Mouse (Mus musculus): Measurements from ENCODE around the gene Fam183b. TPM values are rescaled to one million over a fixed set of nuclear protein-coding genes. Genes with fewer than 3 reads are reported as not detected.
"Not testable (repeated sequence)": the region's sequence is repeated elsewhere in the genome, so short reads cannot be mapped to it uniquely, and the experiment has no call there.

Fam183b gene
- total RNA-seq (2021): 1 to 10 TPM; 2.5 to 3.3 TPM
- long read RNA-seq, experiment 1, partial matches to known transcripts: 1 of 2 reads
- long read RNA-seq, experiment 1, other reads (novel, unspliced or antisense): 0 of 2 reads
- long read RNA-seq, experiment 2, partial matches to known transcripts: 0 of 1 reads
- long read RNA-seq, experiment 2, other reads (novel, unspliced or antisense): 0 of 1 reads

DNA sequence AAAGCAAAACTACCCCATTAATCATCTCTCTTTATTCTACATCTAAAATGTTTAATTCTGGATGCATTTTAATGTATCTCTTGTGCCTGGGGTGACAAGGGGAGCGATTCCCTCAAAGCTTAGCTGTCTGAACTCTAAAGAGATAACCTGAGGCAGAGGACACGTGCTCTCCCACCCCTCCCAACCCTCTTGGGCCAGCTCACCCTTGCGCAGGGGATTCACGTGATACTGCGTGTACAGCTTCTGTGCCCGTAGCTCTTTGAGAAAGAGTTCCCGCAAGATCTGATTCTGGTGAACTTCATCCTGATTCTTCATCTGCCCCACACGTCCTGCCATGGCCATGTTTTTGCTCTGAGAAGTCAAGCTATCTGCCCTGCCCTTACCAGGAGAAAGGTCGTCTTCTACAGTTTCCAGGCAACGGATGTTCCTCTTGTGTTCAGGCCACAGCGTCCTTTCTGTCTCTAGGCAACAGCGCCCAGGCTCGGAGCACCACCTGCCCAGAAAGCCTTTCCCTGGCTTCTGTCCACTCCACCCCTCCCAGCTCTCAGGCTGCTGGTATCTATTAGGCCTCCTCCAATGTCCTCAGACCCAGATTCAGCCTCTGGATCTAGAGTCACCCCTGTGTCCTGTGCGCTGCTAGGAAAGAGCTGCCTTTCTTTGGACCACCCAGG is at the start of gene Fam183b:
Fam183b (minus strand) TSS at position 403 of the 671 bp plus-strand sequence.
- peak; percentile 16 for DNase-seq

DNA sequence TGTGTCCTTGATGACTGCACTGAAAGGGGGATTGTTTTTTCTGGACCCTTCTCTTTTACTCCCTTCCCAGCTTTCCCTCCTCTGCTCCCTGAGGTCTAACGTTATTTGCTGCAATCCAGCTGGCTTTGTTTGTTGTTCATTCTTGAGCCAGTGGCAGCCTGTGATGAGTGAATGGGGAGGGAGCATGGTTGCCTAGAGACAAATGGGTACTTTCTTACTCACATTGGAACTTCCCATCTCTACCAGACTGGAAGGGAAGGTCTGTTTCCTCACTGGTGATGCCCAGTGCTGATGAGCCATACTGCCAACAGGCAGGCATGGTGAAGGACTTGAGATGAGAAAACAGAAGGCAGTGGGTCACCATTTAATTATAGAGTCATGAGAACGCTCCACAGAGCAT is 48.0 kb upstream of the Fam183b start:
- no peak for DNase-seq

DNA sequence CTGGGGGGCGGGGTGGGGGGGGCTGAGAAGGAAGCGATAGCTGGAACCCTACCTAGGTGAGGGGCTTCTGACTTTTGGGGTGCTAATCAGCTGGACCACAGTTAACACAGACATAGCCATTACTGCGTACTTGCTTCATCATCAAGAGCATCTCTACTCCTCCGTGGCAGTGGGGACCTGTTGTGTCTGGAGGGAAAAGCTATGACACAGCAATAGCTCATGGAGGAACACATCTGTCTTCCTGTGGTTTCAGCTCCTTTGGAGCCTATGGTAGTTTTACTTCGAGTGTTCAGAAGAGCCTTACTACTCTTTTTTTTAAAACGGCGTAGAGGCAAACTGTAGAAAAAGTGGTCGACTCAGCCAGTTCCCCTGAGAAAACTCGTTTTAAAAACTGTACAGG is 45.9 kb upstream of the Fam183b start:
- DNase-seq: no peak

DNA sequence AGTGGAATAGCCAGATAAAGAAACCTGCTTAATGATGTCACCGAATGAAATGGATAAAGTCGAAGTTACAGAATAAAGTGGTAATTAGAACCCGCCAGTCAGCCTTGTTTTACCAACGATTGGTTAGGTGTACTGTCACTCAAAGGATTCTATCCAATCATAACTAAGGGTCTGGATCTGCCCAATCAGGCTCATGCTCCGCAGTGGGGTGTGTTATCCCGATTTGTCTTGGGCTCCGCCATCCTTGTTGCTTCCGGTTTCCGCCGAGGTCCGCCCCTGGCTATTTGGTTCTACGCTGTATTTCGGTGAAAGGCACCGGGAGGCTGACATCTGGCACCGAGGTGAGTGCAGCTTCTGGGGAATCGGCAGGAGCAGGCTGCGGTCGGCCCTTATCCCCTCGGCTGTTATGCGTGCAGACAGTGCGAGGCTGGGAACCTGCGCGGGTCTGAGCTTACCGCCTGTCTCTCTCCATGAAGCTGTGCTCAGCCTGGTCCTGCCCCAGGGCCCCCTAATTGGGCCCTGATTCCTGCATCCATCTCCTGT is 45.2 kb upstream of the Fam183b start, which contains the start of gene Gm12258:
Gm12258 (plus strand) TSS at position 240 of the 543 bp plus-strand sequence.
- DNase-seq: peak; percentile 88

DNA sequence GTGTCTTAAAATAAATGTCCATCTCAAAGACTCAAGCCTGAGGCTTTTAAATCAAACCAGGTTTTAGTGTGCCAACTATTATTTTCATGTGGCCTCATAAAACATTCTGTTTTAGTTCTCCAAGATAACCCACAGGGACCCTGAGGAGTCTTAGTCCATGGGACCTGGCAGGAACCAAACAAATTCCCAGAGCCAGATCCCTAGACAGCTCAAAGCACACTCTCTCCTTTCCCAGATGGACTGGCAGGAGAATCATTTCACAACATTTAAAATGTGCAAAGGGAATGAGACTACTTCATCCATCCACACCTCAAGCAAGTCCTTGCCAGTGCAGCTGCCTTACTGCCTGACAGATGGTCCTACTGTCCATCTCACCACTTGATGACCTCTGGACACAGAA is 37.2 kb upstream of the Fam183b start, which contains the start of gene Olfr311:
Olfr311 (plus strand) TSS at position 301 of the 400 bp plus-strand sequence.
- not testable (repeated sequence) for DNase-seq

DNA sequence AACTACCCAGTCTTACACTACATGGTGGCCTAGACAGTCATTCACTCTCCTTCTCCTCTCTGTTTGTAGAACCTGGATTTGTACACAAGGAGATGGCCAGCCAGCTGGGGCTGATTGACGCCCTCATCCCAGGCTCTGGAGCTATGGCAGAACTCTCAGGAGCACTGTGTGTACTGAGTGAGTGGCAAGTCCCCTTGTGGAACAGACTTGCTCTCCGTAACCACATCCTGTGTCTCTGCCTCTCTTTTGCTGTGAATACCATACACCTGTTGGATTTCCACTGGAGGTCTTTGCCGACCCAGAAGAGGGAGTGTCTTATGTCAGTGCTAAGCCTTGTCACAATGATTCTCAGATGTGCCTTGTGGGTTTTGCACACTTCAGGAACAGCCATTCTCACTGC is 30.8 kb upstream of the Fam183b start:
- DNase-seq: not testable (repeated sequence)

DNA sequence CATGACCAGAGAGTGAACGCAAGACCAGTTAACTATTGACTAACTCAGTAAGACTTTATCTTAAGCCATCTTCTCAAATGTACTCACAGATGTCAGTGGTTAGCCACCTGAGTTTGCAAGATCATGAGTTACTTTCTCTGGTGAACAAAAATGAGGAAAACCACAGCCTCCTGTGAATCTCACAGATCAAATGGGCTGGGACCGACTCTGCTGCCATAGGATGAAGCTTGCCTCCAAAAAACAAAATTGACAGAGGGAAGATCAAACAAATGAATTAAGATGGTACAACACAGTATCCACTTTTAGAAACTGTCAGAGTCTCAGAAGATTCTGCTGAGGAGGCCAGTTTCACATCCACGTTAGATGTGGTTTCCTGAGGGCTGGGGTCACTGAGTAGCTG is 28.0 kb upstream of the Fam183b start:
- DNase-seq: no peak

DNA sequence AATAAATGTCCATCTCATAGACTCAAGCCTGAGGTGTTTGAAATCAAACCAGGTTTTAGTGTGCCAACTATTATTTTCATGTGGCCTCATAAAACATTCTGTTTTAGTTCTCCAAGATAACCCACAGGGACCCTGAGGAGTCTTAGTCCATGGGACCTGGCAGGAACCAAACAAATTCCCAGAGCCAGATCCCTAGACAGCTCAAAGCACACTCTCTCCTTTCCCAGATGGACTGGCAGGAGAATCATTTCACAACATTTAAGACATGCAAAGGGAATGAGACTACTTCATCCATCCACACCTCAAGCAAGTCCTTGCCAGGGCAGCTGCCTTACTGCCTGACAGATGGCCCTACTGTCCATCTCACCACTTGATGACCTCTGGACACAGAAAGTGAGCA is 27.2 kb upstream of the Fam183b start, which contains the start of gene Olfr312:
Olfr312 (plus strand) TSS at position 301 of the 400 bp plus-strand sequence.
- not testable (repeated sequence) for DNase-seq

DNA sequence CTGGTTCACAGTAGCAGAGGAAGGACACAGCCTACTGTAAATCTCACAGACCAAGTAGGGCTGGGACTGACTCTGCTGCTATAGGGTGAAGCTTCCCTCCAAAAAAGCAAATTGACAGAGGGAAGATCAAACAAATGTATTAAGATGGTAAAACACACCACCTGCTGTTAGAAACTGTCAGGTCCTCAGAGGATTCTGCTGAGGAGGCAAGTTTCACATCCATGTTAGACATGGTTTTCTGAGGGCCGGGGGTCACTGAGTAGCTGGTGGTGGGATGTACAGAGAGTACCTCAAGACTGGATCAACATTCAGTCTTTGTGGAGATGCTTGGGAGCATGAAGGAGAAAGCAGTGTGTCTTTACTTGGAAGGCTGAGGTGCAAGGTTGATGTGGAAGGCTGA is 13.9 kb upstream of the Fam183b start:
- no peak for DNase-seq

DNA sequence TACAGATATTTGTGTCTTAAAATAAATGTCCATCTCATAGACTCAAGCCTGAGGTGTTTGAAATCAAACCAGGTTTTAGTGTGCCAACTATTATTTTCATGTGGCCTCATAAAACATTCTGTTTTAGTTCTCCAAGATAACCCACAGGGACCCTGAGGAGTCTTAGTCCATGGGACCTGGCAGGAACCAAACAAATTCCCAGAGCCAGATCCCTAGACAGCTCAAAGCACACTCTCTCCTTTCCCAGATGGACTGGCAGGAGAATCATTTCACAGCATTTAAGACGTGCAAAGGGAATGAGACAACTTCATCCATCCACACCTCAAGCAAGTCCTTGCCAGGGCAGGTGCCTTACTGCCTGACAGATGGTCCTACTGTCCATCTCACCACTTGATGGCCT is 12.9 kb upstream of the Fam183b start, which contains the start of gene Olfr313:
Olfr313 (plus strand) TSS at position 301 of the 400 bp plus-strand sequence.
- not testable (repeated sequence) for DNase-seq

DNA sequence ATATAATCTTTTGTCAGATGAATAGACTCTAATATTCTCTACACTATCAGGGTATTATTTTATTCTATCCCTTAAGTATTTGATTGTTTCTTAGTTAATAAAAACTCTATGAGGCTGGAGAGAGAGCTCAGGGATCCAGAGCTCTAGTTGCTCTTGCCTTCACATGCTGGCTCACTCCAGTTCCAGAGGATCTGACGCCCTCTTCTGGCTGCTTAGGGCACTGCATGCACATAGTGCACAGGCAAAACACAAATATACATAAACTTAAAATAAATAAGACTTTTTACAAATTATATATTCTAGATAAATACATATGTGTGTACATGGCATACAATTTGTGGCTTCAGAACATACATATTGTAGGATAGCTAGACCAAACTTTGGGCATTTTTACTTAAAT is 10.2 kb upstream of the Fam183b start:
- DNase-seq: no peak

DNA sequence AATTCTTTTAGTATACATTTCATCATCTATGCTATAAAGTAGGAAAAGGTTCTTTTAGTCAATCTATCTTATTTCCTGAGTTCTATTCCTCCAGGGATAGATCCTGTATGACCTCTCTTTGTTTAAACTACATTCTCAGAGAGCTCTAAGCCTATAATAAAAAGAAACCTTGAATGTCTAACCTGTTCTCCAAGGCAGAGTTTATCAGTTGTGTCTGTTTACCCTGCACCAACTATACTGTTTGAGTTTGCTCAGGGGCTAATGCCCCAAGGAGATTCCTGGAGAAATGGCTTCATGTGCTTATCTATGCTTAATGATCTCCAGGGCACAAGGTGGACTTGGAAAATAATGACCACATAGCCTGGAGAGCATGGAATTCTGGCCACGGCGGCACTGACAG is 2.6 kb upstream of the Fam183b start:
- no peak for DNase-seq

DNA sequence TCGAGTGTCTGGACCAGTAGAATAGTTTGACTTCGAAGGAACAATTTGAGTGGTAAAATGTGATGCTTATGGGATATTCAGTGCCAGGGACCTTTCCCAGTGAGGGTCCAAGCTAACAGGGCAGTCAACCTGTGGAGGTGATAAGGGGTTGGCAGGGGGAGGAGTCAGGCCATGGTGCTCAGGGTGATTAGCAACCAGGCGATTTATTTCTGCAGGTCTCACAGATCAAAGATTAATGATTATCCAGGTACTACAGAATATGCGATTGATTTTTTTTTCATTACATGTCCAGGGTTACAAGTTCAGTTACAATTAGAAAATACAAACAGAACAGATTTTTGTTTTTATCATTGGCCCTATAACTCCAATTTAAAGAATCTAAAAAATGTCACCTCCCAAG is 2.1 kb upstream of the Fam183b start:
- DNase-seq: no peak

DNA sequence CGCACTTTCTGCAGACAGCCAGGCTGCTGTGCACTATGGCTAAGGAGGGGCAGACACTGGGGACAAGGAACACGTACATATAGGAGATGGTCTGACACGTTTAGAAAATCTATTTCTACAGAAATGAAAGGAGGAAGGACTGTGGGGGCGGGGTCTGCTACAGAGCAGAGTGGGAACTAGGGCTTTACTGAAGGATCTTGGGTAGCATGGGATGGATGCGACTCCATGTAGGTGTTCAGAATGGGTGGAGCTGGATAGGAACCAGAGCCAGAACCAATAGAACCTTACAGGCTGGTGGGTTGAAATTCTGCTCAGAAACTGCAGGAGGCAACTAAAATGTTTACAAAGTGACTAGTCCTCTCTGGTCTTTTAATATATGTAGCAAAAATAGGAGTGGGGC is 2.0 kb downstream of the Fam183b start:
- no peak for DNase-seq

DNA sequence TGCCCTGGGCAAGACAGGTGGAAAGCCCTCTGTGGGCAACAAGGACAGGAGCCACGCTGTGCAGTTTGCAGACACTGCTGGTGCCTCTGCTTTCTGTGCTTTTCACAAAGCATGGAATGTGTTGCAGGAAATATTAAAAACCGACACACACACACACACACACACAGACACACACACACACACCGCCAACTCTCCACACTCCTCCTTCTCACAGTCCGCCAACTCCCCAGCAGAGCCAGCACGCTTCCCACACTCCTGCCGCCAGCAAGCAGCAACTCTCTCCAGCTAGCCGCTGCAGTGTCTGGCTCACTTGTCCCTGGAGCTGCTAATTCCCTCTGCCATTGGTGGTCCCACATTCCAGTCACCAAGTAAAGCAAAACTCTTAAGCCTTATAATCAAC is 4.9 kb downstream of the Fam183b start:
- no peak for DNase-seq

DNA sequence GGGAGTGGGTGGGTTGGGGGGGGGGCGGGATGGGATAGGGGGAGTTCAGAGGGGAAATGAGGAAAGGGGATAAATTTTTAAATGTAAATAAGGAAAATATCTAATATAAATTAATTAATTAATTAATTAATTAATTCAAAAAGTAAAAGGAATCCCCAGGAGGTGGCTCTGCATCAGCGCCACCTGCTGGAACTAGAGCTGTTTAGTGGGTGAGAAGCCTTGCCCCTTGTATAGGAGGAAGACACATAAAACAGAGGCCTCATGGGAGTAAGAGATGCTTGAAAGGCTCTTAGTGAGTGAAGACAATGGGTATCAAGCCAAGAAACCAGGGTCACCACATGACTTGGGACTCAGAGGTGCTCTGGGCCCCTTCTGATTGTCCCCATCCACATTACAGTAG is 5.9 kb downstream of the Fam183b start:
- no peak for DNase-seq

DNA sequence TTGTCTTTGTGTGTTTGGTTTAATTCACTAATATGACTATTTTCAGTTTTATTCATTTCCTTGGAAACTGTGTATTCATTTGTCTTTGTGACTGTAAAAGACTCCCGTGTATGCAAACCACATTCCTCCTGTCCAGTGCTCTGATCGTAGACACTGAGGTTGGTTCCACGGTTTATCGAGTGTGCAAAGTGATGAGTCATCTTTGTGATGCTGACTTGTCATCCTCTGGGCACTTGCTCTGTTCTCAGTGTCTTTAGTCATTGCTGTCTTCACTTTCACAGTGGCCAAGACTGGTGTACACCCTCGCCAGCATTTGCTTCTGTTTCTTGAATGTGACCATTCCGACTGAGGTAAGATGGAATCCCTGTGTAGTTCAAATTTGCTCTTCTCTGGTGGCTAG is 11.1 kb downstream of the Fam183b start:
- DNase-seq: no peak

DNA sequence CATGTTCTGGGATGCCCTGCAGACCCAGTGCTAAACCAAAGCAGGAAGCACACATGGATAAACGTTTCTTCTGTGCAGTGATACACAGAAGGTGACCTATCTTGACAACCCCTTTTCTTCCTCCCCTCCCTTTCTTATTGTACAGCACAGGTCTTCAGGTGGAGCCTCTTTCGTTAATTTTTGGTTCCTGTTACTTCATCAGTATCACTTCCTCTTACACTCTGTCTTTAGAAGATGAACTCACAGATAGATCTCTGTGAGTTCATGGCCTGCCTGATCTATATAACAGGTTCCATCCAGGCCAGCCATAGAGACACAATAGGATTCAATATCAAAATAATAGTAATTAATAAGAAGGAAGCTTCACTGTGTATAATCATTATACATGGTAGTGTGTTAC is 11.7 kb downstream of the Fam183b start:
- no peak for DNase-seq

DNA sequence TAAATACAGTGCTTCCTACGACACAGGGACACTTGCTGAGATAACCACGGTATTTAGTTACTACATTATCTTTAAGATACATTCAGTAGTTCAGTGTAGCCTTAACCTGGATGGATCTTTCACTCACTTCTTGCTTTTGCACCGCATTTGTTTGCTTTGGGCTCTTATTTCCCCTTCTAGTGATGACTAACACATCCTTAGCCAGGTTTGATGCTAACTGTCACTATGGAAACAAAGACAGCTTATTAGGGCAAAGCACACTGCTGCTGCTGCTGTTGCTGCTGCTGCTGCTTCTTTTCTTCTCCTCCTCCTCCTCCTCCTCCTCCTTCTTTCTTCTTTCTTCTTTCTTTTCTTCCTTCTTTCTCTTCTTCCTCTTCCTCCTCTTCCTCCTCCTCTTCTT is 12.2 kb downstream of the Fam183b start:
- DNase-seq: no peak

DNA sequence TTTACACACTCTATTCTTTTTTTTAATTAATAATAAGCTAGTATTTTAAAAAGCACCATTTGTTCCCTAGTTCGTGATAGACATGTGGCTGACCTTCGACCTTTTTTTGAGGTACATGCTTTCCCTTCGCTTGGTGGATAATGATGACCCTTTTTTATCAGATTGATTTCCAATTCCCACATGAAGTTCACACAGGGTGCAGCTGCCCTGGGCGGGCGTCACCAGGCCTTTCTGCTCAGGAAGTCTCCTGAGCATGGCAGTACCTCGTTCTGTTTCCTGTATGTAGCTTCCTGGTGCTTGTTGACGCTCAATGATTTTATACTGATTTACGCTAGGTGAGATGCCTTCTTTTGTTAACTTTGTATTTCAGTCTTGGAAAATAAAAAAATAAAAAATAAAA is 13.4 kb downstream of the Fam183b start:
- DNase-seq: no peak

DNA sequence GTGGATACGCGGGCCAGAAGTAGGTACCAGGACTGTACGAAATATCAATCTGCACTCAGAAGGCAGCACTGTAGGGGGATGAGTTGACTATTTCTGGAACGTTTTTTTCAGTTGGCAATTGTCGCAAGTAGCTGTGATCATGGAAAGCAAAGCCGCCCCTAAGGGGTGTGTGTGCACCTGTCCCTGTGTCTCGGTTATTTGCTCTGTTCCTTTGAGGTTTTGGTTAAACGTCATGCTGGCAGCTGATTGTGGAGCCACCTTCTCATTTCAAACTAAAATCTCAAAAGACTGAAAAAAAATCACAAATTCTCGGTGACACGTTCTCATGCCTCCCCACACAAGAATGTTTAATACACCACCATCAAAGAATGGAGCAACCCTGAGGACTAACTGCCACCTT is 14.1 kb downstream of the Fam183b start:
- DNase-seq: no peak

DNA sequence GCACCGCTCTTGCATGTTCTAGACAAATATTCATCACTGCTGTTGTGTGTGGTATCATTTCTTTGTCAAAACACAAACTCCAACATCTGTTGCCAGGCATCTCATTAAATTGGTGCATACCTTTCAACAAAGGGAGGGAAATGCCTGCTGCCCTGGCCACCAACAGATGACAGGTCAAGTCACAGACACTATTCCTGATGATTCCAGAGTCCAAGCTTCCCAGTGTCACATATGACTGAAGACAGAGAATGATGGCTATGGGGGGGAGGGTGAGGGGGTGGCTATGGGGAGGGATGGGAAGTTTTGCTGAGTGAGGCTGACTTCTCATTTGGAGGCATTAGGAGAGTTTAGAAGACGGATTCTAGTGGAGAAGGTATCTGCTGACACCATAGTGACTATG is 17.6 kb downstream of the Fam183b start:
- no peak for DNase-seq

DNA sequence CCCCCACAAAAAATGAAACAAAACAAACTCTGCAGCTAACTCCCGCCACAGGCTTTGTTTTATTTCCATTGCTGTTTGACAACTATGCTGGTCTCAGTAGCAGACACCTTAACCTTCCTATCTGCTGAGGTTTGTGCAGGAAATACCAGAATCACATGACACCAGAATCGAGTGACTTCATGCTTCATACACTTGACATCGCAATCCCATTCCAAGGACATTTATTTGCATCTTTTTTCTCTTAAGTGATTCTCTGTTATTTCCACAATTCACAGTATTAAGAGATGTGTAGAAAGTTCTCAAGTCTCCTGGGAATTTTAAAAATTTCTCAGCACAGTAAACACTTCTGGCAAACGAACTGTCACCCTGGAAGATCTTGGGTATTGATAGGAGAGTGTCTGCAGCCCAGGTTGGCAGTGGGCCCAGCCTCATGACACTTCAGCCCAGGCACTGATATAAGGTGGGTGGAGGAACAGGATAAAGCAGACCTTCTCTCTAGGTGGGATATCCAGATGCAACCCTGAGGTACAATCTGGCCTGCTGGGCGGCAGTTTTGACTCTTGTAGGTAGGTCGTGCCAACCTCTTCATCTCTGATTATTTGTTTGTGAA is 19.2 kb downstream of the Fam183b start, which contains the start of gene Olfr314:
Olfr314 (plus strand) TSS at position 473 of the 610 bp plus-strand sequence.
- no peak for DNase-seq
